ENCODE assay signal across 23 mouse cellular contexts in the genomic region with DNA sequence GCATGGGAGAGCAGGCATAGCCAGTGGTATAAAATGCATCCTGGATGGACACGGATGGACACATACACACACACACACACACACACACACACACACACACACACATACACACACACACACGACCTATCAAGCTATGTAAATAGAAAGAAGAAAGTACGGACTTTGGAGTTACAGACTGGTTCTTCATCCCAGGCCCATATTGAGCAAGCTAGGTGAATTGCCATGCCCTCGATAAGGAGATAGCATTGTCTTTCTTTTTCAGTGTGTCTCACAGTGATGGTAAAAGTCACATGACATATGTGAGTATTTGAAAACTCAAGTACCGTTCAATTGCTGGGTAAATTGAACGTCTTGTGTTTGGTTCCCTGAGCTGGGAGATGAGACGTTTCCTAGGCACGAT. TPM values are rescaled to one million over a fixed set of nuclear protein-coding genes. Genes with fewer than 3 reads are reported as not detected.
DNase-seq lines count a peak whose midpoint lies in the region; ATAC-seq and TF ChIP-seq lines count a peak whose summit lies in the region.
"Had no signal": no experiment of that assay in that cellular context is flagged by ENCODE, and none has a peak within 500 bp of the region (broad histone marks: within the 10 kb centered on the region; RNA-seq: fewer than 3 reads in every experiment).

No protein-coding gene starts in this region.

- H3K27ac ChIP-seq in liver, postnatal 0 days (ENCODE audit: low read depth), result no peak overlapping the region
- H3K27ac ChIP-seq in liver, embryonic 11.5 days (ENCODE audit: low read depth, low read length), result no peak overlapping the region
- H3K27ac ChIP-seq in intestine, embryonic 15.5 days, result no peak overlapping the region
- no peak overlapping the region for H3K27ac ChIP-seq in intestine, postnatal 0 days (ENCODE audit: low read depth, low read length)
- H3K27ac ChIP-seq in stomach, postnatal 0 days (replicated peaks), result no peak overlapping the region
- H3K27ac ChIP-seq: embryonic facial prominence, embryonic 10.5 days; embryonic facial prominence, embryonic 12.5 days; forebrain, embryonic 13.5 days; forebrain, embryonic 15.5 days had no signal

- no peak for DNase-seq in liver, postnatal 0 days
- DNase-seq in liver, embryonic 11.5 days (ENCODE audit: low spot score), result no peak
- no peak for DNase-seq in stomach, postnatal 0 days (ENCODE audit: low spot score)
- no peak for DNase-seq in gastrocnemius, postnatal 36 days
- no peak for DNase-seq in urinary bladder, postnatal 4 days (ENCODE audit: low spot score in 2 of 2)
- no peak for DNase-seq in kidney, postnatal 25 days
- DNase-seq: adrenal gland, adult 2 months; adrenal gland, postnatal 10 days; adrenal gland, postnatal 25 days; cerebellum, adult 11-12 months; cerebellum, adult 2 months; cerebellum, adult 9-10 months; cerebellum, postnatal 10 days; cerebellum, postnatal 25 days had no signal

- intact Hi-C loops in gastrocnemius, postnatal 36 days (cut with DNase I), result no loop called here

- H3K9ac ChIP-seq in liver, postnatal 0 days (replicated peaks), result no peak overlapping the region
- H3K9ac ChIP-seq in liver, embryonic 11.5 days (ENCODE audit: low read depth, low read length), result no peak overlapping the region
- no peak overlapping the region for H3K9ac ChIP-seq in intestine, embryonic 15.5 days
- no peak overlapping the region for H3K9ac ChIP-seq in intestine, postnatal 0 days (ENCODE audit: low read depth, low read length)
- no peak overlapping the region for H3K9ac ChIP-seq in stomach, postnatal 0 days (ENCODE audit: low read length)
- H3K9ac ChIP-seq: embryonic facial prominence, embryonic 12.5 days; forebrain, embryonic 13.5 days; forebrain, embryonic 15.5 days had no signal

- H3K36me3 ChIP-seq in liver, postnatal 0 days (replicated peaks; ENCODE audit: insufficient read depth, low read length), result peaks cover 14% of the 10 kb centered on the region; the same call in 1 of the 2 replicates
- no peaks in the 10 kb centered on the region for H3K36me3 ChIP-seq in liver, embryonic 11.5 days (ENCODE audit: control insufficient read depth, insufficient read depth, low read length)
- H3K36me3 ChIP-seq in intestine, embryonic 15.5 days, result no peaks in the 10 kb centered on the region
- peaks cover 56% of the 10 kb centered on the region for H3K36me3 ChIP-seq in intestine, postnatal 0 days (ENCODE audit: control insufficient read depth, insufficient read depth)
- H3K36me3 ChIP-seq in stomach, postnatal 0 days (ENCODE audit: control insufficient read depth, insufficient read depth, low read length), result no peaks in the 10 kb centered on the region
- H3K36me3 ChIP-seq: embryonic facial prominence, embryonic 10.5 days; embryonic facial prominence, embryonic 12.5 days; forebrain, embryonic 15.5 days had no signal

- no peaks in the 10 kb centered on the region for H3K27me3 ChIP-seq in liver, postnatal 0 days (ENCODE audit: insufficient read depth, low read length)
- H3K27me3 ChIP-seq in liver, embryonic 11.5 days (replicated peaks; ENCODE audit: control insufficient read depth, insufficient read depth, low read length), result no peaks in the 10 kb centered on the region
- H3K27me3 ChIP-seq in intestine, embryonic 15.5 days (replicated peaks), result no peaks in the 10 kb centered on the region
- H3K27me3 ChIP-seq in intestine, postnatal 0 days (replicated peaks; ENCODE audit: control insufficient read depth, insufficient read depth, low read length), result no peaks in the 10 kb centered on the region
- no peaks in the 10 kb centered on the region for H3K27me3 ChIP-seq in stomach, postnatal 0 days (ENCODE audit: control insufficient read depth, insufficient read depth, low read length)
- H3K27me3 ChIP-seq: embryonic facial prominence, embryonic 12.5 days; forebrain, embryonic 13.5 days; forebrain, embryonic 15.5 days had no signal

- H3K9me3 ChIP-seq in liver, postnatal 0 days (ENCODE audit: low read length), result no peaks in the 10 kb centered on the region
- H3K9me3 ChIP-seq in liver, embryonic 11.5 days (ENCODE audit: control insufficient read depth, low read length), result no peaks in the 10 kb centered on the region
- H3K9me3 ChIP-seq in intestine, embryonic 15.5 days, result no peaks in the 10 kb centered on the region
- no peaks in the 10 kb centered on the region for H3K9me3 ChIP-seq in intestine, postnatal 0 days (ENCODE audit: control insufficient read depth)
- no peaks in the 10 kb centered on the region for H3K9me3 ChIP-seq in stomach, postnatal 0 days (ENCODE audit: control insufficient read depth, low read length)
- H3K9me3 ChIP-seq: embryonic facial prominence, embryonic 10.5 days; embryonic facial prominence, embryonic 12.5 days; forebrain, embryonic 13.5 days; forebrain, embryonic 15.5 days had no signal

- WGBS in liver, postnatal 0 days (ENCODE audit: insufficient replicate concordance), result 69% methylated on average over 8 of the region's 8 CpGs
- WGBS in liver, embryonic 11.5 days, result 70% methylated on average over 8 of the region's 8 CpGs
- WGBS in intestine, embryonic 15.5 days, result 51% methylated on average over 8 of the region's 8 CpGs
- 37% methylated on average over 8 of the region's 8 CpGs for WGBS in intestine, postnatal 0 days
- WGBS in stomach, postnatal 0 days, result 65% methylated on average over 8 of the region's 8 CpGs

- TF ChIP-seq CTCF in liver, postnatal 0 days (IDR thresholded peaks at IDR 0.05; ENCODE audit: low read depth), result no peak
- no peak for TF ChIP-seq CTCF in intestine, postnatal 0 days (IDR thresholded peaks at IDR 0.05; ENCODE audit: low read depth)
- TF ChIP-seq CTCF in stomach, postnatal 0 days (IDR thresholded peaks at IDR 0.05; ENCODE audit: low read depth), result no peak

- no peak overlapping the region for H3K4me3 ChIP-seq in liver, postnatal 0 days (ENCODE audit: low read depth, low read length)
- H3K4me3 ChIP-seq in liver, embryonic 11.5 days (ENCODE audit: low read depth, low read length), result no peak overlapping the region
- H3K4me3 ChIP-seq in intestine, embryonic 15.5 days (replicated peaks), result no peak overlapping the region
- no peak overlapping the region for H3K4me3 ChIP-seq in intestine, postnatal 0 days (ENCODE audit: low read depth, low read length)
- no peak overlapping the region for H3K4me3 ChIP-seq in stomach, postnatal 0 days (ENCODE audit: low read depth, low read length)
- H3K4me3 ChIP-seq: embryonic facial prominence, embryonic 10.5 days; embryonic facial prominence, embryonic 12.5 days; forebrain, embryonic 13.5 days; forebrain, embryonic 15.5 days had no signal

- TF ChIP-seq EP300 in liver, postnatal 0 days (IDR thresholded peaks at IDR 0.05; ENCODE audit: low read depth), result no peak
- TF ChIP-seq EP300 in stomach, postnatal 0 days (optimal IDR thresholded peaks at IDR 0.05), result no peak

- no peak overlapping the region for H3K4me2 ChIP-seq in liver, postnatal 0 days (ENCODE audit: low read depth, low read length)
- H3K4me2 ChIP-seq in liver, embryonic 11.5 days, result no peak overlapping the region
- no peak overlapping the region for H3K4me2 ChIP-seq in intestine, embryonic 15.5 days (replicated peaks)
- no peak overlapping the region for H3K4me2 ChIP-seq in intestine, postnatal 0 days (replicated peaks; ENCODE audit: low read depth)
- H3K4me2 ChIP-seq in stomach, postnatal 0 days (replicated peaks; ENCODE audit: low read depth), result no peak overlapping the region
- H3K4me2 ChIP-seq: embryonic facial prominence, embryonic 12.5 days; forebrain, embryonic 13.5 days; forebrain, embryonic 15.5 days had no signal

- ATAC-seq in liver, postnatal 0 days, result peak; percentile 64
- no peak for ATAC-seq in liver, embryonic 11.5 days (replicated peaks; ENCODE audit: low FRiP score)
- ATAC-seq in intestine, embryonic 15.5 days, result peak; percentile 89
- peak; percentile 89 for ATAC-seq in intestine, postnatal 0 days
- ATAC-seq in stomach, postnatal 0 days (ENCODE audit: low FRiP score, low TSS enrichment), result peak; percentile 54; the same call in 1 of the 2 replicates
- ATAC-seq: forebrain, embryonic 13.5 days; forebrain, embryonic 15.5 days had no signal

- H3K4me1 ChIP-seq in liver, postnatal 0 days (ENCODE audit: insufficient read depth), result no peaks in the 10 kb centered on the region
- no peaks in the 10 kb centered on the region for H3K4me1 ChIP-seq in liver, embryonic 11.5 days (replicated peaks; ENCODE audit: control insufficient read depth, insufficient read depth, low read length)
- H3K4me1 ChIP-seq in intestine, embryonic 15.5 days (replicated peaks), result no peaks in the 10 kb centered on the region
- no peaks in the 10 kb centered on the region for H3K4me1 ChIP-seq in intestine, postnatal 0 days (replicated peaks; ENCODE audit: control insufficient read depth, insufficient read depth, low read length)
- H3K4me1 ChIP-seq in stomach, postnatal 0 days (replicated peaks; ENCODE audit: control insufficient read depth, insufficient read depth), result no peaks in the 10 kb centered on the region
- H3K4me1 ChIP-seq: embryonic facial prominence, embryonic 10.5 days; embryonic facial prominence, embryonic 12.5 days; forebrain, embryonic 13.5 days; forebrain, embryonic 15.5 days had no signal

RNA-seq across cellular contexts. Expression of gene Abcc2, which starts 44.9 kb away (rescaled TPM):
- polyA plus RNA-seq in liver, postnatal 0 days (2015; fragmentation: Nextera tagmentation; extraction: Ambion mirVana), result 37.7 and 38.3 TPM in 2 replicates
- 4.5 and 5.1 TPM in 2 replicates for polyA plus RNA-seq in liver, embryonic 11.5 days (2014; fragmentation: Nextera tagmentation; extraction: Ambion mirVana)
- polyA plus RNA-seq in intestine, embryonic 15.5 days (2015; fragmentation: Nextera tagmentation; extraction: Ambion mirVana), result 16.7 and 24.3 TPM in 2 replicates
- polyA plus RNA-seq in intestine, postnatal 0 days (2015; fragmentation: Nextera tagmentation; extraction: Ambion mirVana), result 90.5 and 129 TPM in 2 replicates
- polyA plus RNA-seq in stomach, postnatal 0 days (2015; fragmentation: Nextera tagmentation; extraction: Ambion mirVana), result 0.12 and 0.15 TPM in 2 replicates
- total RNA-seq in gastrocnemius, postnatal 36 days (2021), result not detected
- total RNA-seq: MEL had no signal
- polyA plus RNA-seq: C2C12; embryonic facial prominence, embryonic 10.5 days; forebrain, embryonic 11.5 days; forebrain, embryonic 13.5 days; forebrain, embryonic 15.5 days had no signal
